Mouse (Mus musculus) heart, postnatal 36 days (tissue): ENCODE data around the gene Chrna1. TPM values are rescaled to one million over a fixed set of nuclear protein-coding genes. Genes with fewer than 3 reads are reported as not detected.

Experiments
- DNase-seq, 2 experiments: peaks; one replicate each; pipeline ENCODE4 v3.0.0; 2021 to 2022
- intact Hi-C: fragments of 180-260 bp; cut with DNase I; formaldehyde crosslinking; loops from one replicate; pipeline ENCODE4 v1.15.1; 2025
- total RNA-seq, 2 experiments: library from RNA; stranded (reverse); gene quantifications; 2 replicates each; pipeline ENCODE4 v1.2.3; 2021

Chrna1 gene
- total RNA-seq, 2 experiments from 2014 or later = not detected

DNA sequence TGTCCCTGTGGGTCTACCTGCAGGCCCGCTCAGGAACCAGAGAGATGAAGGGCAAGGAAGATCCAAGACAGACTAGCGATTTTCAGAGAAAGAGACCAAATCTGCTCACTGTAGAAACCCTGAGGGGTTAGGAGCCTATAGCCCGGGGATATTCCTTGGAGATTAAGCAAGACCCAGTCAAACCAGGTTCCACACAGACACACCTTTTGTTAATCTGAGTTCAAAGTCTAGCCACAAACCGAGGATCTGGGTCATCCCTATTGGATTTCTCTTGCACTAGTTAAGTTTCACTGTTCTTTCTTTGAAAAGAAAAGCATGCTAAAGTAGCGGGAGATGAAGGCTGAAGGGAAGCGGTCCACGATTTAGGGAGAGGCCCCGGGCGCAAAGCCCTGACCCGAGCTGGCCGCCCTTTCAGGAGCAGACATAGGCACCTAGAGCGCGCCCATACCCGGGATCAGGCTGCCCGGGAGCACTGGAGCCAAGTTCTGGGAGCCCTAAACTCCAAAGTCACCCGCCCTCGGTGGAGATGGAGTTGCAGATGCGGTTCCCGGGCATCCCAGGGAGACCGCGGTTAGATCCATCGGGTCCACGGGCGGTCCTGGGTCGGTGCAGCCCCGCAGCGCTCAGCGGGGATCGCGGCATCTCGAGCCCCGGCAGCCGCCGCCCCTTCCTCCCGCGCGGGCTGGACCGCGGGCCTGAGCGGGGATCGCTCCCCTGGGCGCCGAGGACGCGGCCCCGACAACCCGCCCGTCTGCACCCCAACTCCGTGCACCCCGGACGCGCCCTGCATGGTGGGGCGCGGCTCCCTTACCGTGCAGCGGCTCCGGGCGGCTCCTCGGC, 51.4 kb downstream of the Chrna1 start:
- DNase-seq = no peak
- intact Hi-C loops = loop anchor here (2.0 kb wide), 2 partner anchors 18 to 66 kb away; no protein-coding TSS in a partner anchor

DNA sequence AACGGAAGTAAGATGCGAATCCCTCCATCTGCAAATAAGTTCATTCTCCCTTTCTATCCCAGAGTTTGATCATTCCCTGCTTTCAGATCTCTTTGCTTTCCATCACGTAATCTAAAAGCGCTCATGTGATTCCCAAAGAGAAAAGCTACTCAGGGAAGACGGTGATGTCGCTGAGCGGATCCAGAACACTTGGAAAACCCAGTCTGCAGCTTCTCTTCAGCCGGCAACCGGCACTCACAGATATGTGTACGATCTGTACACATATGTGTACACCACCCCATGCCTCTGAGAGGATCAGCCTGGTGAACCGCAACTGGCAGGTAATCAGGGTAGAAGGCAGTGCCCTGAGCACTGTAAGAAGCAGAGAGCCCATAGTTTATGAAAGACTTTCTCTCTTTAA, 52.2 kb downstream of the Chrna1 start:
- no peak for DNase-seq
- intact Hi-C loops = loop anchor here (2.0 kb wide), 3 partner anchors 17 to 65 kb away; no protein-coding TSS in a partner anchor

DNA sequence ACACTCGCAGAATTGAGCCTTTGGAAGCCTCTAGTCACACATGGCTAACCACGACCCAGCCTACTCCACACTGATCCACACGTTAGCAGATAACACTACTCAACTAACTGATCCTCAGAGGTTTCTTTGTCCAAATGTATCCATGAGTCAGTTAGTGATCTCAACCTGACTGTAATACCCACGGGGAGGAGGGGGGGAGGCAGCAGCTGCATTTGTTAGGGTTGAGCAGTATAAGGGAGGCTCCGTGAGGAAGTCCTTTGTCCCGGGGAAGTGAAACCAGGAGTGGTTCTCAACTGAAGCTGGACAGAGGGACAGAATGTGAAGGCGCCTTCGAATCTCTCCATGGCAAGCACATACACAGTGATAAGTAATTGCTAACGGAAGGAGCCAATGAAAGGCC, 53.4 kb downstream of the Chrna1 start:
- peak; percentile 48 to 60 for DNase-seq
- intact Hi-C loops = loop anchor here (2.0 kb wide), 1 partner anchor 30 kb away; no protein-coding TSS in a partner anchor

DNA sequence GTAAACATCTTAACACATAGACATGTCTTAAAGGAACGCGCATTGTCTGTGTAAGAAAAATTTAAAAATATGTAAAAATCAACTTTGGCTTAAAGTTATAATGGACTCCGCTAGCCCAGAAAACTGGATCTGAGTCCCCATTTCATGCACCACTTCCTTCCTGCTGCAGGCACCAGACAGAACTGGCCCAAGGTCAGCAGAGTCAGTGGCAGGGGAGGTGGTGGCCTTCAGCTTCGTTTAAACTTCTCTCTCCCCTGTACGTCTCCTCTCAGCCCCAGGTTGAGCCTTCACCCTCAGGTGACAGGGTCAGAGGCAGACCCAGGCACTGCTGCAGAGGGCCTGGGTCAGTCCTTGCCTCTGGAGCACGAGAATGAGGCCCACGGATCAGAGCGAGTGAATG, 57.2 kb downstream of the Chrna1 start:
- no peak for DNase-seq
- intact Hi-C loops = no loop called here

DNA sequence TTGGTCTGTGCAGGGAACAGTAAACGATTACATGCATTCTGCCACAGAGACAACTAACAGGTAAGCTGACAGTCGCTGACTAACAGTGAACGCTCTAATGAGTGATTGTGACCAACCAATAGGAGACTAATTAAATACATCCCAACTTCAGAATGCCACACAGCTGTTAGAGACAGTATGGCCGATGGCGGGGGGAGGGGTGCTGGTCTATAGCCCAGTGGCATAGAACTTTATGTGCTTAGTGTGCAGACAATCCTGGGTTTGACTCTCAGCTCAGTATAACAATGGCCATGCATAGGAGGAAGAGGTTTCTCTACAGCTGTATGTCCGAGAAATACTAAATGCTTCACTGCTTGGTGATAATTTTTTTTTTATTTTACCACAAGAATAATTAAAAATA, 57.8 kb downstream of the Chrna1 start:
- no peak for DNase-seq
- intact Hi-C loops = no loop called here

DNA sequence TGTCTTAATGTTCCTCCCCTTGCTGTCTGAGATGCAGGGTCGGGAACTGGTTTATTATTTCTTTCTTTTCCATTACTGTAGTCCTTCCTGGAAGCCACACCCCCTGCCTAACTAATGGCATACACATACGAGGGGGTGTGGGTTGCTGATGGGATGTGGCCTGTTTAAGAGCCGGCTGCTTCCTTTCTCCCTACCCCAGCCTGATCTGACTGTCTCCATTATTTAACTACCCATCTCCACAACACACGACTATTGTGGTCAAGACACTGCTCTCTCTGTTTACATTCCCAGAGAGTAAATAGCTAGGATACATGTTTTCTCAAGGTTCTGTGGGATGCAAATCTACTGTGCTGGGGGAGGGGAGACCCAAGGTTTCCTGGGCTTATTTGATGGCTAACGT, 58.4 kb downstream of the Chrna1 start:
- DNase-seq = no peak
- intact Hi-C loops = no loop called here

DNA sequence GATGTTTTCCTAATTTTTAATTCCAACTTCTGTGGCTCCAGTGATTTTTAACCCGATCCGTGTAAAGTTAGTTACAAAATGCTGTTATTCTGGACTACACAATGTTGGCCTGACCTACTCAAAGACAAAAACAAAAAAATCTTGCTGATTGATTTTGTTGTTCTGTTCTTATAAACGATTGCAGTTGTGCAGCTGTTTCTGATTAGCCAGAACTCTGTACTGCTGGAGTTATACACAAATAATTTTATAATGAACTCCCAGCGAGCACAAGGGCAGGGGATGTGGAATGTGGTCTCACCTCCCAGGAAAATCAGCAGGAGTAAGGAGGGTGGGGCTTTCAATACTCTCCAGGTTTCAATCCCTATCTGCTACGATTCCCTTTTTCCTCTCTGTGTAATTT, 61.2 kb downstream of the Chrna1 start:
- intact Hi-C loops = no loop called here
- no peak for DNase-seq

DNA sequence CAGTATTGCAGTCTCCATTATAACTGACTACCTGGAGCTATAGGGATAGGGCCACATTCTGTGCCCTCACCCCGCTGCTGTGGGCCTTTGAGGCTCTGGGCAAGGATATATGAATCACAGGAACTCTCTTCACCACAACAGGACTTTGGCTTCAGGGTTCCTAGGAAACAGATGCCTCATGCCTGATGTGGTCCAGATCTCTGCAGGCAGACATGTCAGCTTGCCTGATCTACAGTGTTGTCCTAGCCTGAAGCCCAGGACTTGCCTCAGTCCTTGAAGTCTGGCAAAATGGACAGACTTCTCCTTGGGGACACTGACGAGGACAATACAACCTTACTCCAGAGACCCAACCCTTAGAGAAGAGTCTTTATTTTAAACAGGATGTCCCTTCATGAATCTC, 61.8 kb downstream of the Chrna1 start:
- no peak for DNase-seq
- intact Hi-C loops = no loop called here

DNA sequence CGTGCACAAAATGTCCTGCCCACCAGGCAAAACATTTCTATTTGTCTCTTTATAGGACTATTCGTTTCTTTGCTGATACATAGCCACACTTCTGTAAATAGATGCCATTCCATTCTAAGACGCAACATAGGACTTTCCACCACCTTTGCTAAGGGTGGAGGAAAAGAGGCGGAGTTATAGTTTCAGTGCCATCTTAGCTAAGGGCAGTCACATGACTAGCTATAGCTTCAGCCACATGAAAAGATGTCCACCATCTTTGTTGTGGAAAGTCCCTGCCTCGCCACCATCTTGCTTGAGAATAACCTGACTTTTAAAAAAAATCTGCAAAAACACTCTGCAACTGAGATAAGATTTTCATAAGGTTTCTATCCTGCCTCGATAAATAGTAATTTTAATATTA, 66.0 kb downstream of the Chrna1 start:
- no peak for DNase-seq
- intact Hi-C loops = no loop called here

Other genes starting within 250 kb of the Chrna1 start
- gene Gpr155, start 193.8 kb downstream of the Chrna1 start, total RNA-seq = 10 to 100 TPM; 13.1 to 13.8 TPM
- 10 to 100 TPM; 15.4 to 15.5 TPM for gene Wipf1, start 50.6 kb downstream of the Chrna1 start, total RNA-seq
- 10 to 100 TPM; 33.2 to 33.8 TPM for gene Chn1, start 195.0 kb upstream of the Chrna1 start, total RNA-seq